Mouse (Mus musculus) G1E (cell line): Measurements from ENCODE around the gene Mybl2.

Experiments used
- CTCF ChIP-seq: IDR thresholded peaks from 2 replicates; pipeline ENCODE4 v1.5.1; 2012; ENCODE audit warnings: low read depth, low read length, inconsistent platforms, mixed read lengths
- GATA1 ChIP-seq: IDR thresholded peaks from 2 replicates; pipeline ENCODE4 v1.6.1; 2012; ENCODE audit warnings: borderline replicate concordance, low read length, inconsistent platforms, mixed read lengths
- GATA2 ChIP-seq: IDR thresholded peaks from 2 replicates; pipeline ENCODE4 v1.6.1; 2012; ENCODE audit warnings: low read depth, low read length, inconsistent platforms, borderline replicate concordance
- POLR2AphosphoS5 ChIP-seq: IDR thresholded peaks from 2 replicates; pipeline ENCODE4 v1.6.1; 2012; ENCODE audit warnings: low read depth, low read length, inconsistent platforms; ENCODE audit not compliant: insufficient replicate concordance
- TAL1 ChIP-seq: conservative IDR thresholded peaks from 2 replicates; pipeline ENCODE4 v1.6.1; 2012; ENCODE audit warnings: low read depth, low read length, inconsistent platforms, mixed read lengths

DNA sequence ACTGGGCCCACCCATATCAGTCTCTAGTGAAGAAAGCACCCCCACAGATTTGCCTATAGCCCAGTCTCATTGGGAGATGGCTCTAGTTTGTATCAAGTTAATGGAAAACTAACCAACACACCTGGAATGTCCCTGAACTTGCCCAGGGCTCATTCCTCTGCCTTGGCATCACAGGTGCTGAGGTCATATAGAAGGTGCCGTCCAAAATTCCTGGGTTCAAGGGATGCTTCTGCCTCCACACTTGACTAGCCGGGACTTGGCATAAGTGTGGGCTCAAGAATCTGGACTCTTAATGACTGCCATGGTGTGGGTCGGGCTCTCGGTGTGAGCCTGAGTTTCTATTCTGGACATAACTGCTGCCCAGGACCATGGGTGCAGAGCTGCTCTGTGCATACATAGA, 24.6 kb downstream of the Mybl2 start:
- TF ChIP-seq CTCF: no peak
- TF ChIP-seq GATA1: no peak
- no peak for TF ChIP-seq POLR2AphosphoS5
- TF ChIP-seq GATA2: no peak
- no peak for TF ChIP-seq TAL1
